Mouse (Mus musculus) lung, postnatal 0 days (tissue): ENCODE results near the gene Wasl. TPM values are rescaled to one million over a fixed set of nuclear protein-coding genes. Genes with fewer than 3 reads are reported as not detected.

Source experiments
- ATAC-seq: fragments of 200-750 bp; cut with Nextera tagmentation; 2 replicates; pipeline ENCODE4 v1.8.0; 2017; ENCODE audit warnings: moderate library complexity
- DNase-seq: peaks from one replicate; pipeline ENCODE4 v3.0.0-alpha.2; 2016; ENCODE audit warnings: low spot score
- H3K27ac ChIP-seq: fragments of 300-500 bp; sonication (generic); 2 replicates; pipeline ENCODE4 v1.5.1; 2014; ENCODE audit warnings: antibody characterized with exemption, mild to moderate bottlenecking, low read length, mixed read lengths
- H3K27me3 ChIP-seq: fragments of 300-500 bp; sonication (generic); replicated peaks from 2 replicates; pipeline ENCODE4 v1.6.1; 2014; ENCODE audit warnings: low read length, mixed read lengths; ENCODE audit not compliant: insufficient read depth
- H3K36me3 ChIP-seq: fragments of 300-500 bp; sonication (generic); 2 replicates; pipeline ENCODE4 v1.6.1; 2014; ENCODE audit warnings: low read length, mixed read lengths; ENCODE audit not compliant: insufficient read depth
- H3K4me1 ChIP-seq: fragments of 300-500 bp; sonication (generic); 2 replicates; pipeline ENCODE4 v1.6.1; 2014; ENCODE audit warnings: antibody characterized with exemption, low read depth, low read length, mixed read lengths; ENCODE audit not compliant: insufficient read depth
- H3K4me2 ChIP-seq: fragments of 300-500 bp; sonication (generic); replicated peaks from 2 replicates; pipeline ENCODE4 v1.6.1; 2014; ENCODE audit warnings: low read depth, mild to moderate bottlenecking, low read length, moderate library complexity, mixed read lengths
- H3K4me3 ChIP-seq: fragments of 300-500 bp; sonication (generic); 2 replicates; pipeline ENCODE4 v1.5.1; 2014; ENCODE audit warnings: low read depth, low read length
- H3K9ac ChIP-seq: fragments of 300-500 bp; sonication (generic); replicated peaks from 2 replicates; pipeline ENCODE4 v1.6.1; 2014; ENCODE audit warnings: low read depth, mild to moderate bottlenecking
- H3K9me3 ChIP-seq: fragments of 300-500 bp; sonication (generic); 2 replicates; pipeline ENCODE4 v1.6.1; 2016; ENCODE audit warnings: low read length, mixed read lengths
- CTCF ChIP-seq: IDR thresholded peaks from 2 replicates; pipeline ENCODE4 v1.5.1; 2016; ENCODE audit warnings: antibody characterized with exemption, mild to moderate bottlenecking
- EP300 ChIP-seq: IDR thresholded peaks from 2 replicates; pipeline ENCODE4 v1.6.1; 2016; ENCODE audit warnings: antibody characterized with exemption, mild to moderate bottlenecking, control low read depth
- WGBS: fragments of 180-500 bp; shearing (Covaris S2); extraction: QIAGEN DNeasy Blood & Tissue Kit; methylation state at CpG from one replicate; pipeline ENCODE4 v1.1.7; 2014; 5-methylcytosine and 5-hydroxymethylcytosine counted together
- polyA plus RNA-seq: library from polyadenylated mRNA; unstranded; fragments of >200 nt; fragmentation: Nextera tagmentation; extraction: Ambion mirVana; gene quantifications from 2 replicates; pipeline ENCODE4 v1.2.1, GENCODE M21; 2015

Wasl gene
- polyA plus RNA-seq, 1 experiment from 2014 or later = 88.3 TPM

- H3K36me3 ChIP-seq = no peaks in the 10 kb centered on the region
- 58% methylated on average over 1 of the region's 1 CpGs for WGBS
These were observed 23.1 kb upstream of the Wasl start for GRCm38 (mm10) chr6:24687871-24688270.

GRCm38 (mm10) chr6:24683113-24683512 lies 18.3 kb upstream of the Wasl start:
- WGBS = 93% methylated on average over 3 of the region's 3 CpGs
- Histone ChIP-seq H3K9me3 (no peaks in the 10 kb centered on the region), H3K36me3 (no peaks in the 10 kb centered on the region), H3K4me1 (no peaks in the 10 kb centered on the region), H3K9ac (no peak overlapping the region), H3K27ac (no peak overlapping the region), H3K4me2 (no peak overlapping the region), H3K27me3 (no peaks in the 10 kb centered on the region), H3K4me3 (no peak overlapping the region)
- TF ChIP-seq EP300 = no peak
- no peak for TF ChIP-seq CTCF
- ATAC-seq (no peak), DNase-seq (no peak)

More at GRCm38 (mm10) chr6:24687871-24688270, 23.1 kb upstream of the Wasl start:
- H3K9me3 ChIP-seq = no peaks in the 10 kb centered on the region
- no peak overlapping the region for H3K4me3 ChIP-seq
- no peaks in the 10 kb centered on the region for H3K4me1 ChIP-seq
- no peak for TF ChIP-seq CTCF
- TF ChIP-seq EP300 = no peak
- ATAC-seq (no peak), DNase-seq (no peak)
- H3K27ac ChIP-seq = no peak overlapping the region
- no peak overlapping the region for H3K4me2 ChIP-seq
- H3K27me3 ChIP-seq = no peaks in the 10 kb centered on the region
- H3K9ac ChIP-seq = no peak overlapping the region

DNA sequence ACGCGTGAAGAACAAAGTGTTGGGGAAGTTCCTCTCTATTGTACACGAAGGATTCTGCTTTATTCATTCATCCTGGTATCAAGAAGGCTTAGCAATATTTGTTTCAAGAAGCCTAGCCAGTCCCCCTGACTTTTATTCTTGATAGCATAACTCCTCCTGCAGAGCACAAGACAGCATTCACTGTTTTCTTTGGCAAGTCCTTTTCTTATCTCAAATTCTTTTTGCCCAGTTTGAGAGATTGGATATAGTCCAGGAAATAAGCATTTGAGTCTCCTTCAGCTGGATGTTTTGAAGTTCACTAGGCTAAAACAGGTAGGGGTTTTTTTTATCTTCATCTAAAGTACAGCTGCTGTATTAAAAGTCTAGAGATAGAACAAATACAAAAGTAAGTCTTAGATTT lies 3.0 kb upstream of the Wasl start:
- Histone ChIP-seq H3K27ac (0 out of 2 replicates have a peak overlapping the region, but pooled peaks have one; percentile 16), H3K27me3 (no peaks in the 10 kb centered on the region), H3K4me1 (0 out of 2 replicates have a peak, but pooled peaks cover 8% of the 10 kb centered on the region), H3K9ac (no peak overlapping the region), H3K9me3 (no peaks in the 10 kb centered on the region), H3K36me3 (no peaks in the 10 kb centered on the region), H3K4me2 (no peak overlapping the region), H3K4me3 (no peak overlapping the region)
- 0 out of 2 replicates have a peak, but pooled peaks have one; percentile 26 for TF ChIP-seq EP300
- no peak for TF ChIP-seq CTCF
- peak; percentile 40 for DNase-seq
- no peak for ATAC-seq
- WGBS = 35% methylated on average over 3 of the region's 3 CpGs

- no peak for TF ChIP-seq EP300
- TF ChIP-seq CTCF = no peak
- ATAC-seq (no peak), DNase-seq (no peak)
- no peaks in the 10 kb centered on the region for H3K36me3 ChIP-seq
- no peaks in the 10 kb centered on the region for H3K9me3 ChIP-seq
- 82% methylated on average over 5 of the region's 5 CpGs for WGBS
- H3K4me2 ChIP-seq = no peak overlapping the region
- H3K4me1 ChIP-seq = peaks cover 11% of the 10 kb centered on the region; the same call in 1 of the 2 replicates
- no peak overlapping the region for H3K4me3 ChIP-seq
- H3K27me3 ChIP-seq = no peaks in the 10 kb centered on the region
- no peak overlapping the region for H3K27ac ChIP-seq
- H3K9ac ChIP-seq = no peak overlapping the region
These were observed 1.4 kb upstream of the Wasl start for GRCm38 (mm10) chr6:24666248-24666647.

- Histone ChIP-seq H3K4me2 (peak overlapping the region; percentile 80), H3K27ac (peak overlapping the region; percentile 96), H3K9ac (peak overlapping the region; percentile 98), H3K36me3 (no peaks in the 10 kb centered on the region), H3K4me3 (peak overlapping the region; percentile 96), H3K4me1 (peaks cover 14% of the 10 kb centered on the region; the same call in 1 of the 2 replicates), H3K9me3 (no peaks in the 10 kb centered on the region), H3K27me3 (no peaks in the 10 kb centered on the region)
- DNase-seq (peak; percentile 77), ATAC-seq (peak; percentile 56)
- TF ChIP-seq CTCF = no peak
- TF ChIP-seq EP300 = no peak
- under 1% methylated on average over 48 of the region's 58 CpGs for WGBS
These were observed 509 bp downstream of the Wasl start for GRCm38 (mm10) chr6:24664133-24664866.

GRCm38 (mm10) chr6:24663196-24664132 lies 1.3 kb downstream of the Wasl start:
- no peak for TF ChIP-seq EP300
- TF ChIP-seq CTCF = no peak
- Histone ChIP-seq H3K27ac (peak overlapping the region; percentile 96), H3K4me2 (peak overlapping the region; percentile 80), H3K36me3 (no peaks in the 10 kb centered on the region), H3K27me3 (no peaks in the 10 kb centered on the region), H3K4me3 (peak overlapping the region; percentile 96), H3K9ac (peak overlapping the region; percentile 98), H3K4me1 (peaks cover 14% of the 10 kb centered on the region; the same call in 1 of the 2 replicates), H3K9me3 (no peaks in the 10 kb centered on the region)
- DNase-seq (peak; percentile 51), ATAC-seq (no peak)
- WGBS = 6% methylated on average over 21 of the region's 21 CpGs
